Mouse (Mus musculus) heart, embryonic 11.5 days (tissue): ENCODE measurements at regions not wholly inside any gene's neighbourhood (a gene's known extent, or its start where the extent isn't known, plus 50 kb on each side); places are given as distances from the start of the nearest gene placed in this dataset.

Experiments
- ATAC-seq: fragments of 200-750 bp; cut with Nextera tagmentation; replicated peaks from 2 replicates; pipeline ENCODE4 v1.8.0; 2017; ENCODE audit warnings: moderate library complexity; ENCODE audit not compliant: insufficient number of reproducible peaks, low FRiP score, low TSS enrichment
- H3K27ac ChIP-seq: fragments of 300-500 bp; sonication (generic); 2 replicates; pipeline ENCODE4 v1.5.1; 2014; ENCODE audit warnings: mild to moderate bottlenecking, low read depth, low read length
- H3K27me3 ChIP-seq: fragments of 300-500 bp; sonication (generic); 2 replicates; pipeline ENCODE4 v1.6.1; 2014; ENCODE audit warnings: mild to moderate bottlenecking, low read length, mixed read lengths; ENCODE audit not compliant: control insufficient read depth, insufficient read depth
- H3K36me3 ChIP-seq: fragments of 300-500 bp; sonication (generic); 2 replicates; pipeline ENCODE4 v1.6.1; 2014; ENCODE audit warnings: mild to moderate bottlenecking, low read length, moderate library complexity, mixed read lengths; ENCODE audit not compliant: control insufficient read depth, insufficient read depth
- H3K4me1 ChIP-seq: fragments of 300-500 bp; sonication (generic); 2 replicates; pipeline ENCODE4 v1.6.1; 2014; ENCODE audit warnings: low read length; ENCODE audit not compliant: control insufficient read depth, insufficient read depth
- H3K4me2 ChIP-seq: fragments of 300-500 bp; sonication (generic); 2 replicates; pipeline ENCODE4 v1.6.1; 2014; ENCODE audit warnings: mild to moderate bottlenecking, moderate library complexity
- H3K4me3 ChIP-seq: fragments of 300-500 bp; sonication (generic); 2 replicates; pipeline ENCODE4 v1.5.1; 2014; ENCODE audit warnings: low read depth, low read length
- H3K9ac ChIP-seq: fragments of 300-500 bp; sonication (generic); 2 replicates; pipeline ENCODE4 v1.6.1; 2014; ENCODE audit warnings: mild to moderate bottlenecking, low read depth, low read length, moderate library complexity
- H3K9me3 ChIP-seq: fragments of 300-500 bp; sonication (generic); replicated peaks from 2 replicates; pipeline ENCODE4 v1.6.1; 2016; ENCODE audit warnings: low read length; ENCODE audit not compliant: control insufficient read depth
- WGBS: fragments of 180-500 bp; shearing (Covaris S2); extraction: QIAGEN DNeasy Blood & Tissue Kit; methylation state at CpG from one replicate; pipeline ENCODE4 v1.1.7; 2014; ENCODE audit not compliant: insufficient replicate concordance; 5-methylcytosine and 5-hydroxymethylcytosine counted together

DNA sequence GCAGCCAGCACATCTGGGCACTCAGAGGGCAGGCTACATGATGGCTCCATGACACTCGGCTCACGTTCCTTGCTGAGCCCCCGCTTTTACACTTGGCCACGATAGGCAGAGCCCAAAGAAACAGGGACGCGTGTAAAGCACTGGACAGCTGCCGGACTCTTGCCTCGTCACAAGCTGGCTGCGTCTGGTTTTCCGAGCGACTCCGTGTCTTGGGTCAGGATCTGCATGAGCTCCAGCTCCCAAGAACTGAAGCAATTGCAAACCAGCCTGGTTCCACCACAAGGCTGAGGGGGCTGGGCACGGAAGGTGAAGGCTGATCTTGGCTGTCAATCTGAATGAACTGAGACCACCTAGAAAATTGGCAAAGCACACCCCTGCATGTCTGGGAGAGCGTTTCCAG is 65.1 kb upstream of the Zfp423 start:
- no peak overlapping the region for H3K4me2 ChIP-seq
- ATAC-seq: no peak
- no peaks in the 10 kb centered on the region for H3K4me1 ChIP-seq
- WGBS: 84% methylated on average over 14 of the region's 14 CpGs
- H3K9ac ChIP-seq: no peak overlapping the region
- H3K27ac ChIP-seq: no peak overlapping the region
- no peaks in the 10 kb centered on the region for H3K9me3 ChIP-seq
- no peaks in the 10 kb centered on the region for H3K36me3 ChIP-seq
- H3K27me3 ChIP-seq: no peaks in the 10 kb centered on the region
- H3K4me3 ChIP-seq: no peak overlapping the region

DNA sequence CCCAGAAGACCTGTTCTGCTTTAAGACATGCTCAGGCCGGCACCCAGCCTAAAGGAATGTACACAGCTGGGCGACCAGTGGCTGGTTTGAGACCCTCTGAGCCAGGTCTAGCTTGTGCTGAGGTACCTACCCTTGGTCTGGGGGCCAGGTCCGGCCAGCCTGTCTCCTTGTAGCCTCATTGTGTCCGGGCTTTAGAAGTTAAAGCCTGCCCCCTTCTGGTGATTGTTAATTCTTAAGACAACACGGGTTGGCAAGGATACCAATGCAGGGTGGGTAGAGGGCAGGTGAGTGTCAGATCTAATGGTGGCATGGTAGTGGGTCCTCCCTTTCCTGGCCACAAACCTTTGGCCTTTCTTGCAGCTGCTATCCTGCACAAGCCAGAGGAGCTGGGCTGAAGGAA is 64.0 kb upstream of the Zfp423 start:
- no peak overlapping the region for H3K4me3 ChIP-seq
- H3K4me1 ChIP-seq: no peaks in the 10 kb centered on the region
- no peak overlapping the region for H3K27ac ChIP-seq
- no peak for ATAC-seq
- WGBS: 17% methylated on average over 5 of the region's 5 CpGs
- H3K4me2 ChIP-seq: no peak overlapping the region
- H3K9me3 ChIP-seq: peaks cover 2% of the 10 kb centered on the region; the same call in 1 of the 2 replicates
- H3K27me3 ChIP-seq: no peaks in the 10 kb centered on the region
- no peaks in the 10 kb centered on the region; the same call in 1 of the 2 replicates for H3K36me3 ChIP-seq
- no peak overlapping the region for H3K9ac ChIP-seq

DNA sequence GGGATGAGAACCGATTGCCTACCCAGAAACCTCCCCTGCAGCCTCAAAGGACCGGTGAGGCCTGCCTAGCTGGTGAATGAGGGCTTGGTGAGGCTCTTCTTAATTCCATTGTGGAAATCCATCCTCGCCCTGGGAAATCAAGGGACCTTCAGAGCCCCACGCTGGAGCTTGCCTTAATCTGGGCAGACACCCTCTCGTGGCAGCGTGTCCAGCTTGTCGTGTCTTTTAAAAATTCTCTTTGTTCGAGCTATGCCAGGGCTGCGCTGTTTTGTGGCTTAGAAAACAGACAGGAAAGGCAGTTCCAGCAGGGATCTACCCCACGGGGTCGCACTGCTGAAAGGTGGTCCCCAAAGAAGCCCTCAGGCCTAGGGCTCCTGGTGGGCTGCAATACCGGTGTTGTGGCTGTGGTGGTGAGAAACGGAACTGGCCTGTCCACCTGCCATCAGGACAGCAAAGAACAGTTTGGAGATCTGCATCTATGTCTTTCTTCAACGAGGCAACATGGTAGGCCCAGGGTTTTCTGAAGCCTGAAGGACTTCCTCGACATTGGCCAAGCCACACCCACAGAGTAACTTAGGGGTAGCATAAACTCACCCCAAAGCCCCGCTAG is 63.5 kb upstream of the Zfp423 start:
- no peak overlapping the region for H3K4me3 ChIP-seq
- H3K27ac ChIP-seq: no peak overlapping the region
- no peaks in the 10 kb centered on the region for H3K27me3 ChIP-seq
- no peaks in the 10 kb centered on the region for H3K4me1 ChIP-seq
- WGBS: 71% methylated on average over 16 of the region's 16 CpGs
- no peak overlapping the region for H3K4me2 ChIP-seq
- H3K36me3 ChIP-seq: no peaks in the 10 kb centered on the region; the same call in 1 of the 2 replicates
- no peak for ATAC-seq
- no peak overlapping the region for H3K9ac ChIP-seq
- peaks cover 4% of the 10 kb centered on the region; the same call in 1 of the 2 replicates for H3K9me3 ChIP-seq

DNA sequence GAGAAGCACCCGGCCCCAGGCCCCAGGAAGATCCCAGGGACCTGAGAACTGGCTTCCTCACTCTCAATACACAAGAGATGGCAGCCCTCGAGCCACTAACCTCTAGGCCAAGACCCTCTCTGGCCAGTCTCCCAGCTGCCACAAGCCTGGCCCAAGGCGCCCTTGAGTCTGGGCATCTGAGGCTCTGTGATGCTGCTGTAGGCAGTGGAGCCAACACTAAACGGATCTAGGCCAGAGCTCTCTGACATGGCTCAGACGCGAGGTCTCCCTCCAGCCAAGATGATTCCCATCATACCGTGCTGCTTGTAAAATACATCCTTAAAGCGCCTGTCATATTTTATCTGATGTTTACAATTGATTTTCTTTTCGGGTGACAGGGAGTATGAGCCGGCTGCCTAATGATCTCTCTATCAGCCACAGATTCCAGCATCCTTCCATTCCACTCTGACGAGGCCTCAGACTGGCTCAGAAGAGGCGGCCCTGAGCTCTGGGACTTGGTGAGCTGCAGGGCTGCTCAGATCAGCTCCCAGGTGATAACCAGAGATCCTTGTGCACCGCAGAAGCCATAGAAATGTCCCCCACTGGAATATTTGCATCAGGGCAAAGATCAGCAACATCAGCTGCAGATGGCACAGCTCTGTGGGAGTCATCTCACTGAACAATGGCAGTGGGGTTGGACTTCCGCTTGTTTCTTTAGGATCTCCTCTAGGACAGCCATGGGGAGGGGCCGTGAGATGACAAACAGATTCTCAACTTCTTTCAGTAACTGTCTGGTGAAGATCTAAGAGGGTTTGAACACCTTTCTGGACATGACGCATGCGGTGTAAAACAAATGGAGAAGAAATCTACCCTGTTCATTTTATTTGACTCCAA is 60.1 kb upstream of the Zfp423 start:
- H3K4me1 ChIP-seq: no peaks in the 10 kb centered on the region
- H3K4me2 ChIP-seq: no peak overlapping the region
- H3K9ac ChIP-seq: no peak overlapping the region
- no peaks in the 10 kb centered on the region; the same call in 1 of the 2 replicates for H3K36me3 ChIP-seq
- H3K4me3 ChIP-seq: no peak overlapping the region
- ATAC-seq: no peak
- H3K27ac ChIP-seq: no peak overlapping the region
- H3K9me3 ChIP-seq: peaks cover 4% of the 10 kb centered on the region; the same call in 1 of the 2 replicates
- H3K27me3 ChIP-seq: no peaks in the 10 kb centered on the region
- WGBS: 73% methylated on average over 17 of the region's 17 CpGs

DNA sequence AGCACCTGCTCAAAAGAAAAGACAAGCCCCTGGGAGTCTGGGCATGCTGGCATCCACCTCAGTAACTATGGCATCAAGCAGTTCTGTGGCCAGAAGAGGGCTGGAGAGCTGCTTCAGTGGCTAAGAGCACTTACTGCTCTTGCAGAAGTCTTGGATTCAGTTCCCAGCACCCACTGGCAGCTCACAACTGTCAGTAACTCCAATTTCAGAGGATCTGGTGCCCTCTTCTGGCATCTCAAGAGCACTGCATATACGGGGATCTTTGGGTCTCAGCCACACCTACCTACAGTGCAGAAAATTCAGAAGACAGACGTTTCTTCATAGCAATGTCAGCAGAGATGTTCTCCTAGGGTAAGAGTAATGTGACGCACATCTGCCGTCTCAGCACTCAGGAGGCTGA is 59.1 kb upstream of the Zfp423 start:
- Histone ChIP-seq H3K4me2 (no peak overlapping the region), H3K36me3 (no peaks in the 10 kb centered on the region; the same call in 1 of the 2 replicates), H3K4me3 (no peak overlapping the region), H3K27me3 (no peaks in the 10 kb centered on the region), H3K9me3 (peaks cover 4% of the 10 kb centered on the region; the same call in 1 of the 2 replicates), H3K9ac (no peak overlapping the region), H3K4me1 (no peaks in the 10 kb centered on the region), H3K27ac (no peak overlapping the region)
- WGBS: 89% methylated on average over 4 of the region's 4 CpGs
- ATAC-seq: no peak

DNA sequence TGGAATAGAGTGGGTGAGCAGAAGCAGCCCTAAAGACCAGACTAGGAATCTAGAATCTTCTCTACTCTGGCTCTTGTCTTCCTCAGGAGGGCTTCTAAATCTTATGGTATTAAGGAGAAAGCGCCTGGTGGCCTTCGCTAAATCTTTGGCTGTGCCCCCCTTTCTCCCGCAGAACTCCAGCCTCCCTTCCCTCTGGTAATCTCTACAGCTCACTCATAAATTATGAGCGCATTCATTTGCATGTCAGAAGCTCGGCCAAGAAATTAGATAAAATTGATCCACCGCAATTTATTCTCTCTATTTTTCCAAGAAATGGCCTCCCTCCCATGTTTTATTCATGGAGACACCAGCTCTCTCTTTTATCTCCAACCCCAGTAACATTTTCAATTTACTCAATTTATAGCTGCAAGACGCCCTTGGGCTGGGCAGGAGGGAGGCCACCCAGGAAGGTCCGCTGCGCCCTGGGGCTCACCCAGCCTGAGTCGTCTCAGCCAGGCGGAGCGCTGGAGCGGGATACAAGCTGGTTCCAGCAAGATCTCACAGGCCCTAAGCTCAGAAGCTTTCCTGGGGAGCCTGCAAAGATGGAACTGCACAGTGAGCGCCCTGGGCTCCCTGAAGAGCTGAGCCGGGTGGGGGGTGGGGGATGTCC is 52.9 kb upstream of the Zfp423 start:
- Histone ChIP-seq H3K27me3 (no peaks in the 10 kb centered on the region), H3K9me3 (no peaks in the 10 kb centered on the region), H3K36me3 (no peaks in the 10 kb centered on the region), H3K9ac (no peak overlapping the region), H3K4me3 (no peak overlapping the region), H3K4me2 (no peak overlapping the region), H3K27ac (no peak overlapping the region), H3K4me1 (0 out of 2 replicates have a peak, but pooled peaks cover 2% of the 10 kb centered on the region)
- 68% methylated on average over 15 of the region's 15 CpGs for WGBS
- ATAC-seq: no peak

DNA sequence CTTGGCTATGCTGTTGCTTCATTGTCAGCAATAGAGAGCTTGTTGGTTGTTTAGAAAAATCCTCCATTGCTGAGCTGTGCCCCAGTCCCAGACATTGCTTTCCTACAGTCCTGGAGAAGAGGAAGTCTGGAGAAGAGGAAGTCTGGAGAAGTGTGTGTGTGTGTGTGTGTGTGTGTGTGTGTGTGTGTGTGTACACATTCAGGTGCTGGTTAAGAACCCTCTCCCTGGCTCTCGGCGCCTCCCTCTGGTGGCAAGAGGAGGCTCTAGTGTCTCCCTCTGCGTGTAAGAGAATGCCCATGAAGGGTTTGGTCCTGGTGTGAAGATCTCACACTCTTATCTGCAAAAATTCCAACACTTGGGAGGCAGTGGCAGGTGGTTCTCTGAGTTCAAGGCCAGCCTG is 51.2 kb upstream of the Zfp423 start:
- peak overlapping the region; percentile 71 for H3K27ac ChIP-seq
- H3K9ac ChIP-seq: no peak overlapping the region
- 19% methylated on average over 3 of the region's 3 CpGs for WGBS
- 0 out of 2 replicates have a peak, but pooled peaks cover 2% of the 10 kb centered on the region for H3K4me1 ChIP-seq
- no peaks in the 10 kb centered on the region for H3K36me3 ChIP-seq
- no peaks in the 10 kb centered on the region for H3K27me3 ChIP-seq
- H3K9me3 ChIP-seq: no peaks in the 10 kb centered on the region
- no peak overlapping the region for H3K4me2 ChIP-seq
- no peak overlapping the region for H3K4me3 ChIP-seq
- ATAC-seq: no peak

DNA sequence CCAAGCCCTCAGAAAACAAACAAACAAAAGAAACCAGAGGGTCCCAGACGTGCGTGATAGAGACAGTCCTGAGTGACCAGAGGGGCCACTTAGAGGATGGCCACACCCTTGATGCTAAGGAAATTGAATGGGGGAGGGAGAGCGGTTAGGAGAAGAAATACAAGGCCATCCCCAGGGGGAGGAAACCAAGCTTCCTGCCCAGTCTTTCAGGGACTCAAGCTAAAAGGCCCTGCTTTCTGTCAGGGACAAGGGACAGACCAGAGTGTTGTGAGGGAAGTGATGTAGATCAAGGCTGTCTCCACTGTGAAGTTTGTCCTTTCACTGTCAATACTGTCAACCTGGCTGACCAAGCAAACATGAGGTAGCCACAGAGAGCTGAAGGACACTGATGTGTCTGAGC is 50.5 kb upstream of the Zfp423 start:
- Histone ChIP-seq H3K27me3 (no peaks in the 10 kb centered on the region), H3K4me2 (no peak overlapping the region), H3K9ac (no peak overlapping the region), H3K9me3 (no peaks in the 10 kb centered on the region), H3K4me1 (0 out of 2 replicates have a peak, but pooled peaks cover 2% of the 10 kb centered on the region), H3K36me3 (no peaks in the 10 kb centered on the region), H3K27ac (peak overlapping the region; percentile 71), H3K4me3 (no peak overlapping the region)
- no peak for ATAC-seq
- WGBS: 36% methylated on average over 3 of the region's 3 CpGs
